Comparison of ENCODE assay signal across 15 mouse cellular contexts in the genomic region with DNA sequence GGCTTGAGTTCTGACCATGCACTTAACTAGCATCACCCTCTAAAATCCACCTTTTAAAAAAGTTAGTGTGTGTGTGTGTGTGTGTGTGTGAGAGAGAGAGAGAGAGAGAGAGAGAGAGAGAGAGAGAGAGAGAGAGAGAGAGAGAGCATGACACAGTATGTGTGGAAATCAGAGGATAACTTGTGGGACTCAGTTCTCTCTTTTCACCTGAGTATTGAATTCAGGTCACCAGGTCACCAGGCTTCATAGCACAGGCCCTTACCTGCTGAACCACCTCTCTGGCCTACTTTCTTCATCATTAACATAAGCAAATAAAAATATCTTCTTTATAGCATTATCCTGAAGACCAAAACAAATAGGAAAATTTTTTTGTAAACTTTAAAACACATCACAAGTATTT. TPM values are rescaled to one million over a fixed set of nuclear protein-coding genes. Genes with fewer than 3 reads are reported as not detected.
DNase-seq lines count a peak whose midpoint lies in the region; ATAC-seq and TF ChIP-seq lines count a peak whose summit lies in the region.
"Had no signal": no experiment of that assay in that cellular context is flagged by ENCODE, and none has a peak within 500 bp of the region (broad histone marks: within the 10 kb centered on the region; RNA-seq: fewer than 3 reads in every experiment).

Gene Zfp385b, minus strand, starts transcription at position 101 of the 400 bp plus-strand sequence.

- no peaks in the 10 kb centered on the region for H3K36me3 ChIP-seq in hindbrain, postnatal 0 days (ENCODE audit: insufficient read depth, low read length)
- H3K36me3 ChIP-seq in hindbrain, embryonic 11.5 days (ENCODE audit: control insufficient read depth, insufficient read depth, low read length), result no peaks in the 10 kb centered on the region
- H3K36me3 ChIP-seq in midbrain, embryonic 15.5 days (replicated peaks), result no peaks in the 10 kb centered on the region
- H3K36me3 ChIP-seq in midbrain, embryonic 14.5 days (ENCODE audit: control insufficient read depth, insufficient read depth, low read length), result no peaks in the 10 kb centered on the region
- H3K36me3 ChIP-seq in stomach, postnatal 0 days (ENCODE audit: control insufficient read depth, insufficient read depth, low read length), result no peaks in the 10 kb centered on the region
- no peaks in the 10 kb centered on the region for H3K36me3 ChIP-seq in kidney, embryonic 15.5 days
- H3K36me3 ChIP-seq: forebrain, embryonic 15.5 days had no signal

- H3K4me2 ChIP-seq in hindbrain, postnatal 0 days (ENCODE audit: low read depth, low read length), result no peak within 1 kb of the TSS
- no peak within 1 kb of the TSS for H3K4me2 ChIP-seq in hindbrain, embryonic 11.5 days (replicated peaks; ENCODE audit: low read depth, low read length)
- H3K4me2 ChIP-seq in midbrain, embryonic 15.5 days, result no peak within 1 kb of the TSS
- no peak within 1 kb of the TSS for H3K4me2 ChIP-seq in midbrain, embryonic 14.5 days (ENCODE audit: low read length)
- no peak within 1 kb of the TSS for H3K4me2 ChIP-seq in stomach, postnatal 0 days (replicated peaks; ENCODE audit: low read depth)
- no peak within 1 kb of the TSS for H3K4me2 ChIP-seq in kidney, embryonic 15.5 days
- H3K4me2 ChIP-seq: forebrain, embryonic 15.5 days; lung, embryonic 14.5 days had no signal

- no peak within 1 kb of the TSS for H3K4me3 ChIP-seq in hindbrain, postnatal 0 days (ENCODE audit: low read length)
- H3K4me3 ChIP-seq in hindbrain, embryonic 11.5 days (ENCODE audit: low read depth, low read length), result no peak within 1 kb of the TSS
- H3K4me3 ChIP-seq in midbrain, embryonic 15.5 days, result no peak within 1 kb of the TSS
- no peak within 1 kb of the TSS for H3K4me3 ChIP-seq in midbrain, embryonic 14.5 days (replicated peaks; ENCODE audit: low read depth, low read length)
- no peak within 1 kb of the TSS for H3K4me3 ChIP-seq in stomach, postnatal 0 days (ENCODE audit: low read depth, low read length)
- H3K4me3 ChIP-seq in kidney, embryonic 15.5 days (replicated peaks), result no peak within 1 kb of the TSS
- H3K4me3 ChIP-seq: forebrain, embryonic 15.5 days; megakaryocyte, embryonic 14.5 days had no signal

- no peak for TF ChIP-seq CTCF in hindbrain, postnatal 0 days (IDR thresholded peaks at IDR 0.05; ENCODE audit: low read depth)
- TF ChIP-seq CTCF in stomach, postnatal 0 days (IDR thresholded peaks at IDR 0.05; ENCODE audit: low read depth), result no peak

- H3K27me3 ChIP-seq in hindbrain, postnatal 0 days (ENCODE audit: insufficient read depth, low read length), result no peaks in the 10 kb centered on the region
- H3K27me3 ChIP-seq in hindbrain, embryonic 11.5 days (ENCODE audit: control insufficient read depth, insufficient read depth, low read length), result peaks cover 13% of the 10 kb centered on the region
- peaks cover 9% of the 10 kb centered on the region for H3K27me3 ChIP-seq in midbrain, embryonic 15.5 days (replicated peaks)
- peaks cover 15% of the 10 kb centered on the region for H3K27me3 ChIP-seq in midbrain, embryonic 14.5 days (ENCODE audit: control insufficient read depth, insufficient read depth, low read length)
- no peaks in the 10 kb centered on the region for H3K27me3 ChIP-seq in stomach, postnatal 0 days (ENCODE audit: control insufficient read depth, insufficient read depth, low read length)
- H3K27me3 ChIP-seq in kidney, embryonic 15.5 days, result peaks cover 47% of the 10 kb centered on the region
- H3K27me3 ChIP-seq: CH12.LX had no signal

- no peak for TF ChIP-seq EP300 in stomach, postnatal 0 days (optimal IDR thresholded peaks at IDR 0.05)

- H3K9ac ChIP-seq in hindbrain, postnatal 0 days (replicated peaks; ENCODE audit: low read length), result no peak within 1 kb of the TSS
- H3K9ac ChIP-seq in hindbrain, embryonic 11.5 days (ENCODE audit: low read depth, low read length), result no peak within 1 kb of the TSS
- no peak within 1 kb of the TSS for H3K9ac ChIP-seq in midbrain, embryonic 15.5 days
- H3K9ac ChIP-seq in midbrain, embryonic 14.5 days (replicated peaks; ENCODE audit: low read length), result no peak within 1 kb of the TSS
- no peak within 1 kb of the TSS for H3K9ac ChIP-seq in stomach, postnatal 0 days (ENCODE audit: low read length)
- no peak within 1 kb of the TSS for H3K9ac ChIP-seq in kidney, embryonic 15.5 days
- H3K9ac ChIP-seq: forebrain, embryonic 15.5 days; lung, embryonic 14.5 days had no signal

- H3K27ac ChIP-seq in hindbrain, postnatal 0 days, result no peak within 1 kb of the TSS
- H3K27ac ChIP-seq in hindbrain, embryonic 11.5 days (ENCODE audit: low read depth, low read length), result no peak within 1 kb of the TSS
- no peak within 1 kb of the TSS for H3K27ac ChIP-seq in midbrain, embryonic 15.5 days
- no peak within 1 kb of the TSS for H3K27ac ChIP-seq in midbrain, embryonic 14.5 days (replicated peaks; ENCODE audit: low read depth, low read length)
- H3K27ac ChIP-seq in stomach, postnatal 0 days (replicated peaks), result no peak within 1 kb of the TSS
- H3K27ac ChIP-seq in kidney, embryonic 15.5 days, result no peak within 1 kb of the TSS
- H3K27ac ChIP-seq: forebrain, embryonic 15.5 days had no signal

- no peaks in the 10 kb centered on the region for H3K4me1 ChIP-seq in hindbrain, postnatal 0 days (ENCODE audit: insufficient read depth, low read length)
- H3K4me1 ChIP-seq in hindbrain, embryonic 11.5 days (replicated peaks; ENCODE audit: control insufficient read depth, insufficient read depth, low read length), result no peaks in the 10 kb centered on the region
- H3K4me1 ChIP-seq in midbrain, embryonic 15.5 days, result peaks cover 16% of the 10 kb centered on the region
- H3K4me1 ChIP-seq in midbrain, embryonic 14.5 days (ENCODE audit: control insufficient read depth, insufficient read depth, low read length), result peaks cover 4% of the 10 kb centered on the region; the same call in 1 of the 2 replicates
- H3K4me1 ChIP-seq in stomach, postnatal 0 days (replicated peaks; ENCODE audit: control insufficient read depth, insufficient read depth), result no peaks in the 10 kb centered on the region
- H3K4me1 ChIP-seq in kidney, embryonic 15.5 days, result peaks cover 20% of the 10 kb centered on the region

- 0 out of 2 replicates have a peak, but pooled peaks cover 3% of the 10 kb centered on the region for H3K9me3 ChIP-seq in hindbrain, postnatal 0 days (ENCODE audit: low read length)
- no peaks in the 10 kb centered on the region for H3K9me3 ChIP-seq in hindbrain, embryonic 11.5 days (ENCODE audit: control insufficient read depth, low read length)
- H3K9me3 ChIP-seq in midbrain, embryonic 15.5 days, result no peaks in the 10 kb centered on the region
- no peaks in the 10 kb centered on the region for H3K9me3 ChIP-seq in midbrain, embryonic 14.5 days (ENCODE audit: control insufficient read depth, low read length)
- H3K9me3 ChIP-seq in stomach, postnatal 0 days (ENCODE audit: control insufficient read depth, low read length), result no peaks in the 10 kb centered on the region
- no peaks in the 10 kb centered on the region for H3K9me3 ChIP-seq in kidney, embryonic 15.5 days (replicated peaks)
- H3K9me3 ChIP-seq: forebrain, embryonic 15.5 days had no signal

- ATAC-seq in hindbrain, postnatal 0 days, result no peak
- no peak for ATAC-seq in hindbrain, embryonic 11.5 days (ENCODE audit: low FRiP score)
- no peak for ATAC-seq in midbrain, embryonic 15.5 days (replicated peaks)
- ATAC-seq in midbrain, embryonic 14.5 days (ENCODE audit: low FRiP score, low TSS enrichment), result no peak
- no peak for ATAC-seq in stomach, postnatal 0 days (ENCODE audit: low FRiP score, low TSS enrichment)
- no peak for ATAC-seq in kidney, embryonic 15.5 days (replicated peaks; ENCODE audit: low FRiP score)
- ATAC-seq: forebrain, embryonic 15.5 days had no signal

- DNase-seq in hindbrain, postnatal 0 days (ENCODE audit: low spot score), result no peak
- DNase-seq in hindbrain, embryonic 11.5 days (ENCODE audit: low spot score), result no peak
- no peak for DNase-seq in midbrain, embryonic 14.5 days
- no peak for DNase-seq in left cerebral cortex, adult 8-10 months (ENCODE audit: low spot score in 2 of 2)
- no peak for DNase-seq in stomach, postnatal 0 days (ENCODE audit: low spot score)
- DNase-seq: cerebellum, adult 9-11 months; gastrocnemius, postnatal 25 days; kidney, adult 11 months; lung, embryonic 14.5 days; spleen, adult 18-20 months had no signal

RNA-seq across cellular contexts. Expression of gene Zfp385b, which starts in this region (rescaled TPM):
- total RNA-seq in hindbrain, postnatal 0 days (2014; rRNA removed), result 10.2 and 15.5 TPM in 2 replicates
- polyA plus RNA-seq in hindbrain, postnatal 0 days (2015; fragmentation: Nextera tagmentation; extraction: Ambion mirVana), result 22.4 and 23.4 TPM in 2 replicates
- 1.5 and 2.5 TPM in 2 replicates for polyA plus RNA-seq in hindbrain, embryonic 11.5 days (2014; fragmentation: Nextera tagmentation; extraction: Ambion mirVana)
- polyA plus RNA-seq in midbrain, embryonic 15.5 days (2015; fragmentation: Nextera tagmentation; extraction: Ambion mirVana), result 10.9 and 13.2 TPM in 2 replicates
- polyA plus RNA-seq in midbrain, embryonic 14.5 days (2014; fragmentation: Nextera tagmentation; extraction: Ambion mirVana), result 9.6 and 10.9 TPM in 2 replicates
- 10 to 100 TPM; 54.3 to 59.0 (median 56.3) TPM for total RNA-seq in left cerebral cortex, adult 8-10 months (2022)
- polyA plus RNA-seq in stomach, postnatal 0 days (2015; fragmentation: Nextera tagmentation; extraction: Ambion mirVana), result 9.9 and 10.2 TPM in 2 replicates
- polyA plus RNA-seq in kidney, embryonic 15.5 days (2015; fragmentation: Nextera tagmentation; extraction: Ambion mirVana), result 6.7 and 6.9 TPM in 2 replicates
- total RNA-seq: CH12.LX had no signal
